Mouse (Mus musculus) cortical plate, adult 2 months (tissue): Measurements from ENCODE around the gene Akap10.

Experiments
- CTCF ChIP-seq: fragments of 200-500 bp; IDR thresholded peaks from 2 replicates; pipeline ENCODE4 v1.5.1; 2011; ENCODE audit warnings: mild to moderate bottlenecking, control low read depth, low read length; ENCODE audit not compliant: insufficient read depth; ENCODE audit errors: extremely low read depth
- POLR2A ChIP-seq: fragments of 200-500 bp; IDR thresholded peaks from 2 replicates; pipeline ENCODE4 v1.6.1; 2011; ENCODE audit warnings: mild to moderate bottlenecking, low read length, control low read depth; ENCODE audit not compliant: insufficient read depth; ENCODE audit errors: extremely low read depth

DNA sequence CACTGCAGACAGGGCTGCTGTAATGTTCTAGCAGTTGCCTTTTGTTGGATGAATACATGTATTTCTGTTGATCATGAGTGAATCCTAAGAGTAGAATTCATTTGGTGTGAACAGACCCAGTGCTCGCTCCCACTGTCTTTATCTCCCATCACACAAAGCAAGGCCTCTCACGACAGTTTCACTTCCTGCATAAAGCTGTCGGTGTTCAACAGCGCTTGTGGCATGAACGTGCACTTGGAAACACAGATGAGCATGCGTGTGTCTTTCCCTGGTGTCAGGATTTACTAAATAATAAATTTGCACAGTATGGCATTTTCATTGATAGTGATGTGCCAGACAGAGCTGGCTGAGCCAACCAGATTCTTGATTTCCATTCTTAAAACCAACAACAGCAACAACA, 32.6 kb upstream of the Akap10 start:
- no peak for TF ChIP-seq POLR2A
- no peak for TF ChIP-seq CTCF
